Mouse (Mus musculus): ENCODE data around the gene Hectd4. TPM values are rescaled to one million over a fixed set of nuclear protein-coding genes. Genes with fewer than 3 reads are reported as not detected.

Gene Hectd4
- polyA plus RNA-seq, 1 experiment from 2014 or later: 6.8 TPM

DNA sequence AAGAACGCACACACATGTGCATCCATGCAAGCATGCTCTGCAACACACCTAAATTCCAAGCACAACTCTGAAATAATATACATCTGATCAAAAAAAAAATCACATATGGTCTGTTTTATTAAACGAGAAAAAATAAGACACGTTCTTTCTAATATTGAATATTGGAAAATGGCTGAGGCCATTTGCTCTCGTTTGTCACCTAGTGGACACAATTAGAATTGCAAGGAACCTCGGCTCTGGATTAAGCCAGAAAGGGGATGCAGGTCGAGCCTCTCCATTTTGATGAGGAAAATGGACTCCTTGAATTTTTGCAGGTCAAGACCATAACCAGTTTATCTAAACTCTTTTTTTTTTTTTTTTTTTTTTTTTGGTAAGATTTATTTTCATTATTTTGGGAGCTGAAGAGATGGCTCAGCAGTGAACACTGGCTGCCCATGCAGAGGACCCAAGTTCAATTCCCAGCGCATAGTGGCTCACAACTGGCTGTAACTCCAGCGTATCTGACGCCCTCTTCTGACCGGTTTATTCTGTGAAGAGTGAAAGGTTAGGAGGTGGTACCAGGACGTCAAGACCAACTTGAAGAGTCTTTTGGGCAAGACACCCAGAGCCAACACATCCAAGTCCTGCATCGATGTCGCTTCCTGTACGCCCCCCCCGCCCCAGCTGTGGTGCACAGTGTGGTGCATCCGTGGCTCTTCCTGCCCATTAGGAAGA is 172.8 kb downstream of the Hectd4 start:
- DNase-seq (peak; percentile 86), ATAC-seq (ENCODE audit: insufficient read depth) (no peak)
- no peaks in the 10 kb centered on the region for H3K36me3 ChIP-seq (ENCODE audit: insufficient read depth)
- H3K4me3 ChIP-seq (ENCODE audit: low read depth, low read length): no peak overlapping the region
- peak; percentile 83 for TF ChIP-seq CTCF (IDR thresholded peaks at IDR 0.05; ENCODE audit: low read depth)
- H3K9ac ChIP-seq: no peak overlapping the region
- no peak overlapping the region for H3K27ac ChIP-seq (ENCODE audit: low read depth)
- no peaks in the 10 kb centered on the region for H3K27me3 ChIP-seq (ENCODE audit: insufficient read depth, low read length)
- H3K4me2 ChIP-seq: no peak overlapping the region
- 54% methylated on average over 16 of the region's 16 CpGs for WGBS
- H3K4me1 ChIP-seq (ENCODE audit: insufficient read depth): no peaks in the 10 kb centered on the region
- H3K9me3 ChIP-seq (ENCODE audit: low read depth, low read length): no peaks in the 10 kb centered on the region

DNA sequence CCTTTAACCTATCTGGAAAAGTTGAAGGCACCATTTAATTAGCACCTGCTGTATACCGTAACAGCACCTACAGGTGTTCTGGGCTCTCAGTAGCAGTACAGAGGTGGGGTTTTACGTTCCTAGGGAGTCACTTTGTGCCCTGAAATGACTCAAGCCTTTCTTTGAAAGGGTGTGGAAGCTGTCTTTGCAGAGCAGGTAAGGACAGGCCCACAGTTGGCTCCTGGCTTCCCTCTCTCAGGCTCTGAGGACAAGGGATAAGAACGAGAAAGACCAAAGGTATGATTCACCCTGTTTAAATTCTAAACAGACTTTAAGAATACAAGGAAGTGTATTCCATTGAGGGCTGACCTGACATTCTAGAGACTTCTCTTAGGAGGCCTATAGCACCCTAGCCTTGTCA is 173.4 kb downstream of the Hectd4 start:
- Histone ChIP-seq H3K4me1 (ENCODE audit: insufficient read depth) (no peaks in the 10 kb centered on the region), H3K4me2 (no peak overlapping the region), H3K9ac (no peak overlapping the region), H3K27ac (ENCODE audit: low read depth) (no peak overlapping the region), H3K27me3 (ENCODE audit: insufficient read depth, low read length) (no peaks in the 10 kb centered on the region), H3K36me3 (ENCODE audit: insufficient read depth) (no peaks in the 10 kb centered on the region), H3K9me3 (ENCODE audit: low read depth, low read length) (no peaks in the 10 kb centered on the region), H3K4me3 (ENCODE audit: low read depth, low read length) (no peak overlapping the region)
- DNase-seq (no peak), ATAC-seq (ENCODE audit: insufficient read depth) (no peak)
- no peak for TF ChIP-seq CTCF (IDR thresholded peaks at IDR 0.05; ENCODE audit: low read depth)
- WGBS: 73% methylated on average over 3 of the region's 3 CpGs

DNA sequence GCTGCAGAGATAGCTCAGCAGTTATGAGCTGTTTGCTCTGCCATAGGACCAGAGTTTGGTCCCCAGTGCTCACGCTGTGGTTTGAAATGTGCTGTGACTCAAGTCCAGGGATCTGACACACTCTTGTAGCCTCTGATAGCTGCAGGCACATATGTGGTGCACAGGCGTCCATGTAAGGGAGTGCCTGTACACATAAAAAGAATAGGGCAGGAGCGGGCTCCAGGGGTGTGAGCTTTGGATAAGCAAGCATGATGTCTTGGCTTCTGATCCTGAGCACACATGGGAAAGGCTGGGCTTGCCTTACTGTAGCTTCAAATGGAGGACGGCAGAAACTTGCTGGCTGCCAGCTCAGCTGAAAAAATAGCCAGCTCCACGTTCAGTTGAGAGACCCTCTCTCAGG is 175.6 kb downstream of the Hectd4 start:
- WGBS: 71% methylated on average over 5 of the region's 5 CpGs
- no peak for TF ChIP-seq CTCF (IDR thresholded peaks at IDR 0.05; ENCODE audit: low read depth)
- Histone ChIP-seq H3K4me1 (ENCODE audit: insufficient read depth) (peaks cover 7% of the 10 kb centered on the region; the same call in 1 of the 2 replicates), H3K9me3 (ENCODE audit: low read depth, low read length) (no peaks in the 10 kb centered on the region), H3K27ac (ENCODE audit: low read depth) (no peak overlapping the region), H3K4me2 (no peak overlapping the region), H3K27me3 (ENCODE audit: insufficient read depth, low read length) (no peaks in the 10 kb centered on the region), H3K4me3 (ENCODE audit: low read depth, low read length) (no peak overlapping the region), H3K36me3 (ENCODE audit: insufficient read depth) (0 out of 2 replicates have a peak, but pooled peaks cover under 1% of the 10 kb centered on the region), H3K9ac (no peak overlapping the region)
- ATAC-seq (ENCODE audit: insufficient read depth) (no peak), DNase-seq (no peak)

DNA sequence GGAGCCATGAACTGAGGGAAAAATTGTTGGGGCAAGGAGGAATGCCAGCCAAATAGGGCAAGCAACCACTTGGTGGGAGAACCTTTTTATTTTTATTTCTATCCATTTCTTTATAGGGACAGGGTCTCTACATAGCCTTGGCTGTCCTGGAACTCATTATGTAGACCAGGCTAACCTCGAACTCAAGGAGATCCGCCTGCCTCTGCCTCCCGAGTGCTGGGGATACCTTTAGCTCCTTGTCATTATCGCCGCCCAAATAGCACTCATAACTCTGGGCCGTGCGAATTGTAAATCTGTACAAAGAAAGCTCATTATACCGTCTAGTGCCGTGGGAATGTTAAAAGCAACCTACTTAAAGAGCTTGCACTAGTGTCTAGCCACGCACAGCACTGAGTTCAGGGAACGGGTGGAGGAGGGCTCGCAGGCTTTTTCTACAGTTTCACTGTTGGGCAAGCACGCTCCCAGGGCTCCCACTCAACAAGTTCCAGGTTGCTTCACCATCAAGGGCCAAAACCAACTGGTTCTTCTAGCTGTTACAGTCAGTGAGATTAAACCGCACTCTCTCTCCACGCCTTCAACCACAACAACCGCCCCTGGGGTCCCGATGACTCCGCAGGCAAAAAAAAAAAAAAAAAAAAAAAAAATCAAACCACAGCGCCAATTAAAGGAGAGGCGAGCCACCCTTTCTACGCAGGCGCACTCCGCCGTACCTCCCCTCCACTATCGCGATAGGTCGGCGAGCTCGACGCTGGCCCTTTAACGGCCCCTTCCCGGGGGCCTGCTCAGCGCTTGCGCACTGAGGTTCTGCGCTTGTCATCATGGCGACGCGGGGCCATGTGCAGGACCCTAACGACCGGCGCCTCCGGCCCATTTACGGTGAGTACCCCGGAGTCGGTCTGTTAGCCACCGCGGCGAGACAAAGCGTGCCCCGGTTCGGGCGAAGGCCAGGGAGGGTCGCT is 177.4 kb downstream of the Hectd4 start, which contains the start of gene Naa25:
Gene Naa25, plus strand, starts transcription at position 750 of the 959 bp plus-strand sequence.
- Histone ChIP-seq H3K4me1 (ENCODE audit: insufficient read depth) (peaks cover 7% of the 10 kb centered on the region; the same call in 1 of the 2 replicates), H3K4me3 (ENCODE audit: low read depth, low read length) (peak within 1 kb of the TSS; percentile 97), H3K27me3 (ENCODE audit: insufficient read depth, low read length) (no peaks in the 10 kb centered on the region), H3K9me3 (ENCODE audit: low read depth, low read length) (no peaks in the 10 kb centered on the region), H3K9ac (peak within 1 kb of the TSS; percentile 76), H3K36me3 (ENCODE audit: insufficient read depth) (peaks cover 12% of the 10 kb centered on the region; the same call in 1 of the 2 replicates), H3K4me2 (peak within 1 kb of the TSS; percentile 93), H3K27ac (ENCODE audit: low read depth) (peak within 1 kb of the TSS; percentile 93)
- ATAC-seq (ENCODE audit: insufficient read depth) (peak; percentile 97), DNase-seq (peak; percentile 100)
- TF ChIP-seq CTCF (IDR thresholded peaks at IDR 0.05; ENCODE audit: low read depth): no peak
- 8% methylated on average over 53 of the region's 53 CpGs for WGBS

DNA sequence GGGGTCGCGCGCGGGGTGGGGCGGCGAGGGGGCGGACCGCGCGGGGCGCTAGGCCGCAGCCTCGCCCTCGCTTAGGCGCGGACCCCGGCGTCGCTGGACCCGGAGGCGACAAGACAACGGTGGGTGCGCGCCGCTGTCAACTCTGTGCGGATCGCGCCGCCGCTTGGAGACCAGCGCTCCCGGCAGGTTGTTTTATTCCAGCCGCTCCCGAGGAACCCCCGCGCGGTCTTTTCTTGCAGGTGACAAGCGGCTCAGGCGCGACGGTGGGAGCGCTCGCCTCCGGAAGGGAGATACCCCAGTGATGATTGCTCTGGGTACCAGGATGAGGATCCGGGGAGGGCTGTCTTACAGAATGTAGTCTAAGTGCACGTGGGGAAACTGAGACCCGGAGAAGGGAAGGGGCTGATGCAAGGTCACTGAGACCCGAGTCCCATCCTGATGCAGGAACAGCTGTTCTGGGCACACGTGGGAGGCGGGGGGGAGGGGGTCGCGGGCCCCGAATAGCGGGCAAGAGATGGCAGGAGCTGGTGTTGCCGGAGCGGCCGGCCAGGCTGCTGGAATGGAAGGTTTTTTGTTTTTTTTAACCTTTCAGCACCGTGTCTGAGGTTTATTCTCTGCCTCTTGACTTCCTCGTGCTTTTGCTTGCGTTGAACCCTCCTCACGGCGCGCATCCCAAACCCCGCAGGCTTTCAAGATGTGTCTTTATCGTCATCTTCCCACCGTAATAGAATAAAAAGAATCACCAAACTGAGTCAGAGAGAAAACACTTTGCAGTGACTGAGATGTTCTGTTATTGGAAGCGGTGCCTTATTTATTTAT is 178.3 kb downstream of the Hectd4 start:
- Histone ChIP-seq H3K36me3 (ENCODE audit: insufficient read depth) (peaks cover 16% of the 10 kb centered on the region; the same call in 1 of the 2 replicates), H3K4me3 (ENCODE audit: low read depth, low read length) (peak overlapping the region; percentile 97), H3K27ac (ENCODE audit: low read depth) (peak overlapping the region; percentile 12; the same call in 1 of the 2 replicates), H3K9me3 (ENCODE audit: low read depth, low read length) (no peaks in the 10 kb centered on the region), H3K4me1 (ENCODE audit: insufficient read depth) (peaks cover 7% of the 10 kb centered on the region; the same call in 1 of the 2 replicates), H3K4me2 (peak overlapping the region; percentile 93), H3K27me3 (ENCODE audit: insufficient read depth, low read length) (no peaks in the 10 kb centered on the region), H3K9ac (peak overlapping the region; percentile 76)
- ATAC-seq (ENCODE audit: insufficient read depth): peak; percentile 75
- under 1% methylated on average over 64 of the region's 67 CpGs for WGBS
- peak; percentile 17 for DNase-seq
- no peak for TF ChIP-seq CTCF (IDR thresholded peaks at IDR 0.05; ENCODE audit: low read depth)

DNA sequence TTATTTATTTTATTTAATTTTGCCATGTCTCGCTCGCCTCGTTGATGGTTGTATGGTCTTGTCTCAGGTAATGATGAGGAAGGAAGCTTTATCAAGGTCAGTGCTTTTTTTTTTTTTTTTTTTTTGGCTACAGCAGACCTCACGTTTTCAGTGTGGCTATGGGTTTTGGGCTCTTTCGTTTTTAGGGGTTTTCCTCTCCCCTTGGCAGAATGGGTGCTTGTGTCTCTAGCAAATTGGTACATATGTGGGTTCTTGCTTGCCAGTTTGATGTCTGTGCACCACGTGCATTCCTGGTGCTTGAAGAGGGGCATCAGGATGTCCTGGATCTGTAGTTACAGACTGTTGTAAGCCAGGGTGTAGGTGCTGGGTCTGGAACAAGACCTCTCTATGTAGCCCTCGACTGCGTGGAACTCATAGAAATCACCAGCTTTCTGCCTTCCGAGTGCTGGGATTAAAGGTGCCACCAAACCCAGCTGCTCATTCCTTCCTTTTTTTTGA is 179.0 kb downstream of the Hectd4 start:
- H3K27ac ChIP-seq (ENCODE audit: low read depth): no peak overlapping the region
- H3K4me2 ChIP-seq: peak overlapping the region; percentile 93
- peaks cover 19% of the 10 kb centered on the region; the same call in 1 of the 2 replicates for H3K36me3 ChIP-seq (ENCODE audit: insufficient read depth)
- no peaks in the 10 kb centered on the region for H3K27me3 ChIP-seq (ENCODE audit: insufficient read depth, low read length)
- no peak for ATAC-seq (ENCODE audit: insufficient read depth)
- 42% methylated on average over 9 of the region's 9 CpGs for WGBS
- no peak for DNase-seq
- H3K4me3 ChIP-seq (ENCODE audit: low read depth, low read length): peak overlapping the region; percentile 97
- no peaks in the 10 kb centered on the region for H3K9me3 ChIP-seq (ENCODE audit: low read depth, low read length)
- TF ChIP-seq CTCF (IDR thresholded peaks at IDR 0.05; ENCODE audit: low read depth): no peak
- H3K9ac ChIP-seq: peak overlapping the region; percentile 76
- peaks cover 7% of the 10 kb centered on the region; the same call in 1 of the 2 replicates for H3K4me1 ChIP-seq (ENCODE audit: insufficient read depth)

All from lung, embryonic 14.5 days (tissue).